Mouse (Mus musculus) cerebellum, postnatal 36 days (tissue): ENCODE measurements around the gene Pmis2.

Source experiments
- DNase-seq, 2 experiments: peaks; one replicate each; pipeline ENCODE4 v3.0.0; 2021 to 2022; ENCODE audit warnings: mixed read lengths in 2 of 2

Gene Pmis2

GRCm38 (mm10) chr7:30633762-30634412 is 37.5 kb downstream of the Pmis2 start:
- no peak for DNase-seq

GRCm38 (mm10) chr7:30629013-30629412 is 42.4 kb downstream of the Pmis2 start:
- no peak for DNase-seq

- no peak for DNase-seq
Measured at GRCm38 (mm10) chr7:30626647-30627046, 44.8 kb downstream of the Pmis2 start.

- peak; percentile 81 to 86 for DNase-seq
Measured at GRCm38 (mm10) chr7:30625530-30626384, 45.6 kb downstream of the Pmis2 start, which contains the start of gene Cox6b1. Gene Cox6b1 (minus strand): TSS chr7:30626151.
